Mouse (Mus musculus) MN1 (cell line): ENCODE measurements around the gene Xpr1.

Source experiments
- DNase-seq: peaks from one replicate; pipeline ENCODE4 v3.0.0-alpha.2; 2016; ENCODE audit warnings: low spot score

The Xpr1 gene

GRCm38 (mm10) chr1:155407697-155408576 is 9.3 kb downstream of the Xpr1 start:
- DNase-seq: no peak

DNA sequence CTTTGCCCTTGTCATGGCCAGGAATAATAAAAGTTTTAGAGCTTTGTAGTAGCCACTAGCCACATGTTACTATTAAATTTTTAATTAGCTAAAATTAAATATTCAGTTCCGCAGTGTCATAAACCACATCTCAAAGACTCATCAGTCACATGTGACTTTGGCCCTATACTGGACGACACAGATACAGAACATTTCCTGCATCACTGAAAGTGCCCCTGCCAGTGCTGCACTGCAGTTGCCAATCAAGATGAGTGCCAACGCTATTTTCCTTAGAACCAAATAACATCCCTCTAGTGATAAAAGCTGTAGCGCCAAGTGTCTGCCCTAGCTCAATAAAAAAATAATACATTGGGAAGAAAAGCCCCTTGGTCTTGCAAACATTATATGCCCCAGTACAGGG is 17.2 kb downstream of the Xpr1 start:
- no peak for DNase-seq

GRCm38 (mm10) chr1:155394829-155395228 is 22.4 kb downstream of the Xpr1 start:
- DNase-seq: no peak

GRCm38 (mm10) chr1:155394021-155394420 is 23.2 kb downstream of the Xpr1 start:
- no peak for DNase-seq

- DNase-seq: no peak
Measured at GRCm38 (mm10) chr1:155392825-155393224, 24.4 kb downstream of the Xpr1 start.

DNA sequence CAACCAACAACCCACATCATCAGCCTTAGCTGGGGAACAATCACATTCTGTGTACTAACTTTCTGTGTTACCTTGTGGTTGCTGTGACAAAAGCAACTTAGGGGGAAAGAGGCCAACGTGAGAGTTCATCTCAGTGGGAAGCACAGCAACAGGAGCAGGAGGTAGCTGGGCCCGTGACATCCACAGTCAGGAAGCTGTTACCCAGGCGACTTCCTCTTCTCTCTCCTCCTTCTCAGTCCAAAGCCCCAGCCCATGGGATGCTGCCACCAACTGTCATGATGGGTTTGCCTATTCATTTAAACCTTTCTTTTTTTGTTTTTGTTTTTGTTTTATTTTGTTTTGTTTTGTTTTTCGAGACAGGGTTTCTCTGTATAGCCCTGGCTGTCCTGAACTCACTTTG is 25.7 kb downstream of the Xpr1 start:
- DNase-seq: no peak

GRCm38 (mm10) chr1:155388418-155388817 is 28.8 kb downstream of the Xpr1 start:
- DNase-seq: no peak

GRCm38 (mm10) chr1:155386551-155386950 is 30.7 kb downstream of the Xpr1 start:
- no peak for DNase-seq

DNA sequence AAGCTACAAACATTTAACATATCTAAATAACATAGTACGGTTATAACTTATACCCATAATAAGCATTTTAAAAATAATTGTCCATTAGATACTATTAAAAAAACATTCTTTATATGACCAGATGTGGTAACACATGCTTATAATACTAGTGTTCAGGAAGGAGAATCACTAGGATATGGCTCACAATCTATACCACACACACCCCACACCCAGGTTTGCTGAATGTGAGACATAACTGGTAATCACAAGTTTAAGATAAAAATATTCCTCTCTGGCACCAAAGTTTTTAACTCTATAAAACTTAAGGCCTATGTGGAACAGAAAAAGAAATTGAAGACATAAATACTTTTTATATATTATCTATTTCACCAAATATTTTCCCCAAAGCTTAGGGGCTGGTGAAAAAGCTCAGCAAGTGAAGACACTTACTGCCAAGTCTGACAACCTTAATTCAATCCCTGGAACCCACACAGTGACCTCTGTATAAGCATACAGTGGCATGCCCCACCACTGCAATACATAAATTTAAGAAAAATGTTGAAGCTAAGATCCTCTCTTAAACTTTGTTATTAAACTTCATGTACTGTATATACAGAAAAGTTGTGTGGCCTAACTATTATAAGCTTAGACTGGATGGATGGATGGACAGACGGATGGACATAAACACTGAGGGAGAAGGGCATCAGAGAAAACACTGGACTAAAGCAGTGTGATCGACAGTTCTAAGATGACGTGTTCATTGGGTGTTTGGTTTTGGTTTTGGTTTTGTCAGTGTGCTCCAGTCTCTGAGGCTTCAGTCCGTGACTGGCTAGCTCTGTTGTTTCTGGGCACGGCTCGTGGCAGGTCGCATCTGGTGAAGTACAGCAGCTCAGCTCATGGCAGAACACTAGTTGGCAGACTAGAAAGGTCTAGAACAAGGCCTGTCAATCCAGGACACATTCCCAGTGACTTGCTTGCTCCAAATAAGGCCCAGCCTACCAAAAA is 33.6 kb downstream of the Xpr1 start:
- no peak for DNase-seq

- no peak for DNase-seq
Measured at GRCm38 (mm10) chr1:155381931-155382330, 35.3 kb downstream of the Xpr1 start.

DNA sequence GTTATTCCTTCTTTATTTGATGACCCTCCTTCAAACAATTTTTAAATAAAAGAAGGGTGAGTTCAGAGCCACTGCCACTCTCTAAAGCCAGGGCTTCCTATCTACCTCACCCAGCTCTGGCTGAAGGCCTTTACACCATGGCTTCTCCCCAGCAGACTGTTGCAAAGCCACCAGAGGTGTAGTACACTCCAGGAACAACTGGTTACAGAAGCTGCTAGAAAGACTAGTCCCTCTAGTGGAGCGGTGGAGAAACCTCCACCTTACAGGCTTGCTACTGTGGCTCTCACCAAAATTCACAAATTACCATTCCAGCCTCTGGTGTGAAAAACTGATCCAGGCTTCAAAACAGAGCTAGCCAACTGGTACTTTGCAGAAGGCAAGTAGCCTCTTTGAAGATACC is 37.9 kb downstream of the Xpr1 start:
- DNase-seq: no peak

DNA sequence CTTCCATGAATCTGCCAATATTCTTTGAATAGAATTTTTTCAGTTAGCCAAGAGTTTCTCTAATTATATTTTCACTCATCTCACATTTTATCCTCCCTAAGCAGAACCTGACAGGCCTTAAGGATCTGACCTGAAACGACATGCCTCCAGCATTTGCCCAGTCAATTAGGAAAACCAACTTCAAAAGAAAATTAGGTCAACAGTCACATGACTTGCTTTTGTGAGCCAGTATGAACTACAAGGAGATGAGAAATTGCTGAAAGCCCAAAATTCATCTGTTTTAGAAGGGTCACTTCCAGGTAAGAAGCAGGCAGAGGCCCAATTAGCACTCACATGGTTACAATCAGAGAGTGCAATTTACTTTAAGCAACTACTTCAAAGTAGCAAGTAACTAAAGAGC is 44.4 kb downstream of the Xpr1 start:
- DNase-seq: no peak

DNA sequence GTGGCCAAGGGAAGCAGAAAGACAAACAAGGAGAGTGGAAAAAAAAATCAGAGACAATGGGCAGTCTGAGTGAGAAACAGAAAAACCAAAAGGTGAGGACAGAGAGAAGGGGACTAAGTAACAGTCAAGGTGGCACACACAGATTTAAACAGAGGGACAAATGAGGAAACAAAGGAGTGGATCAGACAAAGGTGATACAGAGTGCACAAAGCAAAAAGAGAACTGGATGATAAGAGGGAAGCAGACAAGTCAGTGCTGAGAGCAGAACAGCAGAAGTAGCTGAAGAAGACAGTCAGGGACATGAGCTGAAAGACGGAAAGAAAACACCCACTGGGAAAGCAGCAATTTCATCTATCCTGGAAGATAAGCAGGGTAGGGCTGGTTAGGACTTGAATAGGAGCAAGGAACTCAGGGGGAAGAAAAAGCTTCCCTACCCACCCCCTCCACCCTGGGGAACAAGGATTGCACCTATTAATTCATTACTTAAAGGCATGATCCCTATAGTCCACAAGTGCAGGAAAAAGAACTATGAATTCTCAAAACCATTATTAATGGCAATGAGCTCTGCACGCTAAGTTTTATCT is 47.0 kb downstream of the Xpr1 start:
- DNase-seq: no peak

- no peak for DNase-seq
Measured at GRCm38 (mm10) chr1:155366366-155366765, 50.8 kb downstream of the Xpr1 start.

DNA sequence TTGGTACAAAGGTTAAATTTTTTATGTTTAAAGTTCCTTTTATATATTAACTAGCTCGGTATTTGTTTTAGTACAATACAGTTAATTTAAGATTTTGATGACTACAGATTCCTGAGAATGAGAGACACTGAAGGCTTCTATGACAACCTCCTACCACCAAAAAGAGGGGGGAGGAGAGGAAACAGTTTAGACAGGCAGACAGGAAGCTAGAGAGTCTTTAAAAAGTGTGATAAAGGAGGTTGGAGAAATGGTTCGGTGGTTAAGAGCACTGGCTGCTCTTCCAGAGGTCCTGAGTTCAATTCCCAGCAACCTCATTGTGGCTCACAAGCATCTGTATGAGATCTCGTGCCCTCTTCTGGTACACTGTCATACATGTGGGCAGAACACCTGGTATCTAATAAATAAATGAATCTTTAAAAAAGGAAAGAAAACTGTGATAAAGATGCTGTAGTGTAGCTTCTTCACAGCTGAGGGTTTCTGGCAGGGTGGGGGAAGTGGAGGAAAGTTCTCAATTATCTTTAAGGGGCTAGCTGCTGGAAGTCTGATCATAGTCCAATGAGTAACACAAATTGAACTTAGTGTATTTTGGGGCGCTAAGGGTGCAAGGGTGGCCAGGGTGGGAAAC is 55.6 kb downstream of the Xpr1 start:
- DNase-seq: no peak

DNA sequence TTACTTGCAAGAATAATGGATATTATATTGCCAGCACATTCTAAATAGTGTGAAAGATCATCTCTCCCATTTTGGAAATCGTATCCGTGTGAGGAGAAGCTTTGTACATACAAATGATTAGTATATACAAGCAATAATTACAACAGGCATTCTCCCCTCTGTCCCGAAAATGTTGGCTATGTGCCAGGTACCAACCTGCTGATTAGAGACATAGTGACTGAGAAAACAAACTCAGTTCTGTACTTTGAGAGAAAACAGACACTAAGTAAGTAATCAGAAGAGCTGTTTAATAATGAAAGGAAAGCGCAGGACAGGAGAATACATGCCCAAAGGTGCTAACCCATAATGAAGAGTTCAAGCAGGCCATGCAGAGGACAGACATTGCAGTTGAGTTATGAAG is 64.1 kb downstream of the Xpr1 start:
- peak; percentile 25 for DNase-seq

- DNase-seq: no peak
Measured at GRCm38 (mm10) chr1:155351527-155351926, 65.7 kb downstream of the Xpr1 start.

DNA sequence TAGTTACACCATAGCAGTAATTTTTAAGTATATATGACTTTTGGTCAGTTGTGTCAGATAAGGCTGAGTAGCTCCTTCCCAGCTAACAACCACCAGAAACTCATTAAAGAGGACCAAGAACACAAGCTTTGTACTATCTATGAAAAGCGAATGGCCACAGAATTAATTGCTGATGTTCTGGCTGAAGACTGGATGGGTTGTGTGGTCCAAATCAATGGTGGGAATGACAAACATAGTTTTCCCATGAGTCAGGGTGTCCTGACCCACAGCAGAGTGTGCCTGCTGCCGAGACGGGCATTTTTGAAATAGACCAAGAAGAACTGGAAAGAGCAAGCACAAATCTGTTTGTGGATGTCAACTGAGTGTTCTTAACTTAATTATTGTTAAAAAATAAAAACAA is 68.7 kb downstream of the Xpr1 start:
- no peak for DNase-seq

- DNase-seq: no peak
Measured at GRCm38 (mm10) chr1:155347339-155347738, 69.9 kb downstream of the Xpr1 start.

GRCm38 (mm10) chr1:155344019-155344418 is 73.2 kb downstream of the Xpr1 start:
- no peak for DNase-seq

GRCm38 (mm10) chr1:155339622-155340021 is 77.6 kb downstream of the Xpr1 start:
- DNase-seq: no peak

GRCm38 (mm10) chr1:155337315-155337714 is 79.9 kb downstream of the Xpr1 start:
- DNase-seq: no peak
